Mouse (Mus musculus): ENCODE data around the gene Map3k20. TPM values are rescaled to one million over a fixed set of nuclear protein-coding genes. Genes with fewer than 3 reads are reported as not detected.

The Map3k20 gene
- polyA plus RNA-seq, 1 experiment from 2014 or later = 43.9 TPM

DNA sequence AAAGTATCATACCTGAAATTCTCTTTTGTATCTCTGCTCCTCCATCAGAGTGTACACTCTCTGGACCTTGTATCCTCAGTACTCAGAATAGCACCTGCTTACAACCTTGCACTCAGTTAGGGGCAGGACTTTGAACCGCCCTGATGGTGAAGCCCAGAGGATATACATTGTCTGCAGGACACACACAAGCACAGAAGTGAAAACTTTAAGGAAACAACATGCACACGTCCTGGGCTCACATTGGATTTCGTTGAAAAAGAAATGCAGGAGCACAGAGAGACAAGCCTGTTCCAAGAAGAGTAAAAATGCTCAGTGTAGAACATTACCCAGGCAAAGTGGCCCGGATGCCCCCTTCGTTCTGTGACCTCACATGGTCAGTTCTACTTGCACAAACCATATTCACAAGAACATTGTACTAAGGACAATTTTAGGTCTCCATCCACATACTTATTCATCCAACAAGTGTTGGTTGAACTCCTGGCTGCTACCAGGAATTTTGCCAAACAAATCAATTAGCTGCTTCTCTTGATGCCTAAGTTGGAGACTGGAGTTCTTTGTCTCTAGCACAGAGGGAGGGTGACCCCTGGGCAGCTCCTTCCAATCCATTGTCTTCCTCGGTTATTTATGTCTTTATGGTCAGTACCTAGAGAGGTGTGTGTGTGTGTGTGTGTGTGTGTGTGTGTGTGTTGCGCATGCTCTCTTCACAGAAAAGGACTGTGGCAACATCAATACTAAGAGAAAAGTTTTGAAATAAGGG is 189.3 kb downstream of the Map3k20 start:
- Histone ChIP-seq H3K27ac (replicated peaks) (no peak overlapping the region), H3K27me3 (replicated peaks) (no peaks in the 10 kb centered on the region), H3K4me2 (peak overlapping the region; percentile 91), H3K9ac (peak overlapping the region; percentile 93; the same call in 1 of the 2 replicates), H3K36me3 (peaks cover 4% of the 10 kb centered on the region), H3K4me3 (peak overlapping the region; percentile 92), H3K4me1 (peaks cover 52% of the 10 kb centered on the region), H3K9me3 (no peaks in the 10 kb centered on the region)
- 47% methylated on average over 7 of the region's 7 CpGs for WGBS
- ATAC-seq (ENCODE audit: extremely low read depth, insufficient number of reproducible peaks, low FRiP score, low TSS enrichment) = no peak

DNA sequence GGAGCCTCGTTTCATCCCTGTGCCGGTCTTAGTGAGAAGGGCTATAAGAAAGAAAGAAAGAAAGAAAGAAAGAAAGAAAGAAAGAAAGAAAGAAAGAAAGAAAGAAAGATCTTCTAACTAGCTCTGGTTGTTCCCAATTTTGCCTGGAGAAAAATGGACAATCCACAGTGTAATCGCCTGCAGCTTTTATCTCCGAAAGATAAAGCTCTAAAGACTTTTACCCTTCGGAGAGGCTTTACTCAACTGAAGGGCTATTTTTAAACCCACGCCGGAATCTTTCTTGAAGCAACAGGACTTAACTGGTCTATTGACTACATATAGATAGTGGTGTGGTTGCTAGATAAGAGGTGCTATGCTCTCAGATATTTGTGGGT is 190.0 kb downstream of the Map3k20 start:
- no peaks in the 10 kb centered on the region for H3K9me3 ChIP-seq
- H3K4me3 ChIP-seq = peak overlapping the region; percentile 92
- H3K4me2 ChIP-seq = peak overlapping the region; percentile 91
- H3K27ac ChIP-seq (replicated peaks) = peak overlapping the region; percentile 85
- peaks cover 11% of the 10 kb centered on the region for H3K36me3 ChIP-seq
- ATAC-seq (ENCODE audit: extremely low read depth, insufficient number of reproducible peaks, low FRiP score, low TSS enrichment) = no peak
- 0% methylated on average over 7 of the region's 7 CpGs for WGBS
- H3K27me3 ChIP-seq (replicated peaks) = no peaks in the 10 kb centered on the region
- H3K9ac ChIP-seq = peak overlapping the region; percentile 93
- H3K4me1 ChIP-seq = peaks cover 58% of the 10 kb centered on the region

DNA sequence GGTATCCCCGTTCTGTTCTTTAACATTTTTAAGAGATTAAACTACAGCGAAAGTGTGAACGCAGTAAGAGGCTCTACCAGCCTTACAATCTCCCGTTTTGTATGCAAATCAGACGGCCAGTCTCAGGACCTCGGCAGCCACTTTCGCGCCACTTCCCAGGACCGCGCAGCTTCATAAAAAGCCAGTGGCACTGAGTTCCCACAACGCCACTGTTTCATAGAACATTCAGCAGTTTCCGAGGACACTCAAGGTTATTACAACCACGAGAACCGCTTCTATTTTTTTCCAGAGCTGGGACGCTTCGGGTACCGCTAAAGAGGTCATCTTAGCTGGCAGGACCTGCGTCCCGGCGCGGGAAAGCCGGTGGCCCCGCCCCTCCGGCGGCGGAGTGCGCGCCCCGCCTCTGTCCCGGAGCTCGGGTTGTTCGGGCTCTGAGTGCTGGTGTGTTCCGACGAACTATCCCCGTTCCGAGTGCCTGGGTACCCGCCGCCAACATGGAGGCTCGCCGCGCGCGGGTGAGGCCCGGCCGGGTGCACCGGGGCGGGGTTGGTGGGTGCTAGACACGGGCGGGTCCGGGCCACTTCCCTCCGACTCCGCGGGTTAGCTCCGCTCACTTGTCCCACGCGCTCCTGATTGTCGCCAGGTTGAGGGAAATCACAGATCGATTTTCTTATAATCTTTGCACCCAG is 190.5 kb downstream of the Map3k20 start, which contains the start of gene Cdca7:
Gene Cdca7, plus strand, starts transcription at position 363 of the 689 bp plus-strand sequence.
- peaks cover 58% of the 10 kb centered on the region for H3K4me1 ChIP-seq
- H3K9me3 ChIP-seq = no peaks in the 10 kb centered on the region
- H3K9ac ChIP-seq = peak within 1 kb of the TSS; percentile 93
- peaks cover 16% of the 10 kb centered on the region for H3K36me3 ChIP-seq
- H3K27ac ChIP-seq (replicated peaks) = peak within 1 kb of the TSS; percentile 85
- peak within 1 kb of the TSS; percentile 92 for H3K4me3 ChIP-seq
- ATAC-seq (ENCODE audit: extremely low read depth, insufficient number of reproducible peaks, low FRiP score, low TSS enrichment) = peak; percentile 56; the same call in 1 of the 2 replicates
- 0% methylated on average over 58 of the region's 58 CpGs for WGBS
- peak within 1 kb of the TSS; percentile 91 for H3K4me2 ChIP-seq
- no peaks in the 10 kb centered on the region for H3K27me3 ChIP-seq (replicated peaks)

DNA sequence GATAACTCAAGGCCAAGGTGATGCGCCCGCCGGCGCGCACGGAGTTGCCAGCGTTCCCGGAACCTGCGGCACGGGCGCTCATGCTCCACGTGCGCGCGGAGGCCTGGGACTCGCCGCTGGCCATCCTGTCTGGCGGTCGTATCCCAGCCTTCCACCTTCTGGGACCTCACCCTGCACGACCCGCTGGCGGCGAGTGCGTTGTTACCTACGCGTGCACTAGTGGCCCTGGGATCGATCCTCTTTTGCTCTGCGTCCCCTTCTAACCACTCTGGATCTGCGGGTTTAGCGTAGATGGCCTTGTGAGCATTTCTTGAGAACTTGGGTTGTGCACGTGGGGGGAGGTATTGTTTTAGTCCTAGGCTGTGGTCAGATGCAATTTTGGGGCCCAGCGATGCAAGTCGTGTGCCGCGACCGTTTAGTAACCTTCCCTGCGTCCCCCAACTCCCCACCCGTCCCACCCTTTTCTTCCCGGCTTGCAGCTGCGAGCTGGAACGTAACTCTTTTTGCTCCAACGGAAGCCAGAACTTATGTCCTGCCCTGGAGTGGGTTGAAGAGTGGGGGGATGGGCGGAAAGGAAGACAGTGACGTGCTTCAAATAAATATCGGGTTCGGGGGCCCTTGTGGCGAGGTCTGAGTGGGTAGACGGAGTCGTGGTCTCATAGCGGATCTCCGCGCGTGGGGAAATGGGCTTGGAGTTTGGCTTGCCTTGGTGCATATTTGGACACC is 191.2 kb downstream of the Map3k20 start:
- peaks cover 58% of the 10 kb centered on the region for H3K4me1 ChIP-seq
- no peaks in the 10 kb centered on the region for H3K27me3 ChIP-seq (replicated peaks)
- H3K36me3 ChIP-seq = peaks cover 22% of the 10 kb centered on the region
- H3K9me3 ChIP-seq = no peaks in the 10 kb centered on the region
- ATAC-seq (ENCODE audit: extremely low read depth, insufficient number of reproducible peaks, low FRiP score, low TSS enrichment) = peak; percentile 49; the same call in 1 of the 2 replicates
- peak overlapping the region; percentile 85 for H3K27ac ChIP-seq (replicated peaks)
- H3K4me2 ChIP-seq = peak overlapping the region; percentile 91
- peak overlapping the region; percentile 93 for H3K9ac ChIP-seq
- H3K4me3 ChIP-seq = peak overlapping the region; percentile 92
- under 1% methylated on average over 53 of the region's 53 CpGs for WGBS

DNA sequence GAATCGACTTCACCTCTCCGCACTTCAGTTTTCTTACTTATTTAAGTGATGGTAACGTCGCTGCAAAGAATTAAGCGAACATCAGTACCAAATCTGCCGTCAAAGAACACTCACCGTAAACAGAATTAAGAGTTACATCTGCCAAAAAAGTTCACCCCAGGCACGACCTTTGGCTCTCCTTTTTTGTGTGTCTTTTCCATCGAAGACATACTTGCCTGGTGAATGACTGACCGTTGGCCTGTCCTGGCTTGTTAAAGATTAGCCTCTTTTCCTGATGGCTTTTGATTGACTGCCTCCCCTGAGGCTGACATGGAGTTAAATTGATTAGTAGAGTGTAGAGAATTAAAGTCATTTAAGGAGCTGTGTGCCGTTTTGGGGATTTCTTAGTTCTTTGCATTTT is 191.8 kb downstream of the Map3k20 start:
- Histone ChIP-seq H3K27ac (replicated peaks) (peak overlapping the region; percentile 85; the same call in 1 of the 2 replicates), H3K4me2 (peak overlapping the region; percentile 91), H3K4me1 (peaks cover 58% of the 10 kb centered on the region), H3K36me3 (peaks cover 28% of the 10 kb centered on the region), H3K9ac (peak overlapping the region; percentile 93), H3K27me3 (replicated peaks) (no peaks in the 10 kb centered on the region), H3K4me3 (peak overlapping the region; percentile 92), H3K9me3 (no peaks in the 10 kb centered on the region)
- no peak for ATAC-seq (ENCODE audit: extremely low read depth, insufficient number of reproducible peaks, low FRiP score, low TSS enrichment)
- 5% methylated on average over 11 of the region's 11 CpGs for WGBS

DNA sequence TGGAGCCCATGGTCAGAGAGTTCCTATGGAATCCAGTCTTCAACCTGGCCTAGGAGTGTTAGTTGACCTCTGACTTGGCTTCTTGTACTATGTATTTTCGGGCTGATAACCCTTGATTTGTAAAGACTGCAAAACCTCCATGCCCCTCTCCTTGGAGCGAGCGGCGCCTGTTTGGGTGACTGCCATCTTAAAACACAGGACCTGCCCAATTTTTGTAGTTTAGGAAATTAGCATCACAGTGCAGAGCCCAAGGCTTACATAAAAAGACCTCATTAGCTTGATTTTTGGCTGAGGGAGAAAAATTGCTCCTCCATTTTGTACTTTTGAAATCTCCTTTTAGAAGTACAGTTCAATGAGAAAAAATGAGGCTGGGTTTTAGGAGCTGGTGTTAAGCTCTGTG is 192.7 kb downstream of the Map3k20 start:
- WGBS = 92% methylated on average over 4 of the region's 4 CpGs
- Histone ChIP-seq H3K27ac (replicated peaks) (no peak overlapping the region), H3K4me2 (peak overlapping the region; percentile 91), H3K36me3 (peaks cover 37% of the 10 kb centered on the region), H3K27me3 (replicated peaks) (no peaks in the 10 kb centered on the region), H3K4me1 (peaks cover 57% of the 10 kb centered on the region), H3K9me3 (no peaks in the 10 kb centered on the region), H3K9ac (no peak overlapping the region), H3K4me3 (peak overlapping the region; percentile 92)
- ATAC-seq (ENCODE audit: extremely low read depth, insufficient number of reproducible peaks, low FRiP score, low TSS enrichment) = no peak

DNA sequence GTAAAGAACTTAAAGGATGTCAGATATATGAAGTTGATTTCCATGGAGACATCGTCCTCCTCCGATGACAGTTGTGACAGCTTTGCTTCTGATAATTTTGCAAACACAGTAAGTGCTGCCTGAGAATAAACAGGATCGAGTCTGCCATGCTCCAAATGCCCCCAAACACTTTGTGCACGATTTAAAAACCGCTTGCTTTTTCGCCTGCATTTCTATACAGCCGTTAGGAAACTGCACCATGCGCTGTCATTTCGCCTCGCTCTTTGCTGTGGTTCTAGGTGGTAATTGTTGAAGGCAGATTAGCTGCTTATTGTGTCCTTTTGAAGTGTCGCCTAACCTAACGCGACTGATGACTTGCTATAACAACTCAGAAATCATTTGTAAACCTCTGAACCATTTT is 193.5 kb downstream of the Map3k20 start:
- Histone ChIP-seq H3K4me2 (peak overlapping the region; percentile 91; the same call in 1 of the 2 replicates), H3K9me3 (no peaks in the 10 kb centered on the region), H3K4me3 (no peak overlapping the region), H3K9ac (no peak overlapping the region), H3K36me3 (peaks cover 45% of the 10 kb centered on the region), H3K27me3 (replicated peaks) (no peaks in the 10 kb centered on the region), H3K4me1 (peaks cover 49% of the 10 kb centered on the region), H3K27ac (replicated peaks) (no peak overlapping the region)
- no peak for ATAC-seq (ENCODE audit: extremely low read depth, insufficient number of reproducible peaks, low FRiP score, low TSS enrichment)
- 67% methylated on average over 13 of the region's 13 CpGs for WGBS

DNA sequence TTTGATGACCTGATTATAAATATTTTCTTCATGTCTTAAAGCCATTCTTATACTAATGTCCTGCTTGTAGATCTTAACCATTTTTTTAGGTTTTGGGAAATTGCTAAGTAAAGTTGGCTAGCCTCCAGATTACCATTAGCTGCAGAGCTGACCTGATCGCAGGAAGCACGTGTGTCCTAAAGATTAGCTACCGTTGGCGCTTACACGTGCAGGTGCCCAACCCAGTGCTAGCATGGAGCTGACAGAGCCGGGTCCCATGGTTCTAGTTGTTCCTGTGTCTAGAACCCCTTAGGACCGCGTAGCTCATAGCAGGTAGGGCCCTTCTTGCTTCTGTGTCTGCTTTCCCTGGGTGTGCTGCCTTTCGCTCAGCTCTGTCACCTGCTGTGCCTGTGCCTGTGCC is 194.4 kb downstream of the Map3k20 start:
- H3K27ac ChIP-seq (replicated peaks) = no peak overlapping the region
- H3K4me1 ChIP-seq = peaks cover 42% of the 10 kb centered on the region
- 88% methylated on average over 9 of the region's 9 CpGs for WGBS
- no peaks in the 10 kb centered on the region for H3K27me3 ChIP-seq (replicated peaks)
- H3K4me2 ChIP-seq = no peak overlapping the region
- H3K9me3 ChIP-seq = no peaks in the 10 kb centered on the region
- no peak for ATAC-seq (ENCODE audit: extremely low read depth, insufficient number of reproducible peaks, low FRiP score, low TSS enrichment)
- H3K36me3 ChIP-seq = peaks cover 54% of the 10 kb centered on the region
- H3K4me3 ChIP-seq = no peak overlapping the region
- H3K9ac ChIP-seq = no peak overlapping the region

DNA sequence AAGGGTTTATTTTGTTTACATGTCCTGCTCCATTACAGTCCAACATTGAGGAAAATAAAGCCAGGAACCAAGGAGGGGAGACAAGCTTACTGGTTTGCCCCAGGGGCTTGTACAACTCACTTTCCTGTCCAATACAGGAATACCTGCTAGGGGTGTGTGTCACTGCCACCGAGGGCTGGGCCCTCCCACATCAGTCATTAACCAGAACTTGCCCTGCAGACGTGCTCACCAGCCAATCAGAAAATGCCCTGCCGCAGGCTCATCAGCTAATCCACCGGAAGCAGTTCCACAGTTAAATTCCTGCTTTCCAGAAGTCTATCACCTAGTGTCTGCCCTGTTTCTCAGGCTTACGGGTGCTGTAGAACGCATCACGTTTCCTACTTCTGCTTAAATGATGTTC is 206.2 kb downstream of the Map3k20 start:
- WGBS = 42% methylated on average over 7 of the region's 7 CpGs
- no peak for ATAC-seq (ENCODE audit: extremely low read depth, insufficient number of reproducible peaks, low FRiP score, low TSS enrichment)
- no peak overlapping the region for H3K4me2 ChIP-seq

More for the DNA sequence above, 206.2 kb downstream of the Map3k20 start:
- Histone ChIP-seq H3K9me3 (no peaks in the 10 kb centered on the region), H3K9ac (no peak overlapping the region), H3K27me3 (replicated peaks) (no peaks in the 10 kb centered on the region; the same call in 1 of the 2 replicates), H3K36me3 (peaks cover 12% of the 10 kb centered on the region), H3K4me3 (no peak overlapping the region), H3K4me1 (peaks cover 4% of the 10 kb centered on the region; the same call in 1 of the 2 replicates), H3K27ac (replicated peaks) (no peak overlapping the region)
